Mouse (Mus musculus) erythroblast, embryonic 14.5 days (primary cell): Measurements from ENCODE around the gene Ropn1.

Source experiments
- GATA1 ChIP-seq: IDR thresholded peaks from 2 replicates; pipeline ENCODE4 v1.6.1; 2012; ENCODE audit warnings: low read length, inconsistent platforms, mixed read lengths
- TAL1 ChIP-seq: IDR thresholded peaks from 3 replicates; pipeline ENCODE4 v1.6.1; 2012; ENCODE audit warnings: low read length, inconsistent platforms, mixed read lengths

GRCm38 (mm10) chr16:34658388-34658787 lies 8.7 kb downstream of the Ropn1 start:
- TF ChIP-seq GATA1 (no peak), TAL1 (no peak)
